In genomic region chr17:21579080-21579479, GRCm38 (mm10) we compare ENCODE assay signal across 16 mouse cellular contexts. TPM values are rescaled to one million over a fixed set of nuclear protein-coding genes. Genes with fewer than 3 reads are reported as not detected.
A peak's percentile ranks its signal among the peaks of the same experiment; 100 is the strongest.
DNase-seq lines count a peak whose midpoint lies in the region; ATAC-seq and TF ChIP-seq lines count a peak whose summit lies in the region.
"Had no signal": no experiment of that assay in that cellular context is flagged by ENCODE, and none has a peak within 500 bp of the region (broad histone marks: within the 10 kb centered on the region; RNA-seq: fewer than 3 reads in every experiment).

No protein-coding gene starts in this region.

- H3K27me3 ChIP-seq in MEL (ENCODE audit: control insufficient read depth in 1 of 2, insufficient read depth in 2 of 2, low read length in 2 of 2), result no peaks in the 10 kb centered on the region
- no peaks in the 10 kb centered on the region for H3K27me3 ChIP-seq in liver, embryonic 11.5 days (replicated peaks; ENCODE audit: control insufficient read depth, insufficient read depth, low read length)
- no peaks in the 10 kb centered on the region for H3K27me3 ChIP-seq in liver, postnatal 0 days (ENCODE audit: insufficient read depth, low read length)
- H3K27me3 ChIP-seq: heart, embryonic 13.5 days; hindbrain, embryonic 13.5 days; midbrain, embryonic 13.5 days; neural tube, embryonic 12.5 days had no signal

- no peak for TF ChIP-seq EP300 in MEL (IDR thresholded peaks at IDR 0.05; ENCODE audit: low read depth in 1 of 2, low read length in 2 of 2)
- no peak for TF ChIP-seq EP300 in liver, postnatal 0 days (IDR thresholded peaks at IDR 0.05; ENCODE audit: low read depth)

- H3K36me3 ChIP-seq in MEL (ENCODE audit: control insufficient read depth in 1 of 2, insufficient read depth in 2 of 2, low read length in 2 of 2), result peaks cover 0 to 5% of the 10 kb centered on the region in 2 experiments; a peak in 2 of 4 replicates
- H3K36me3 ChIP-seq in liver, embryonic 11.5 days (ENCODE audit: control insufficient read depth, insufficient read depth, low read length), result peaks cover 17% of the 10 kb centered on the region; the same call in 1 of the 2 replicates
- peaks cover 13% of the 10 kb centered on the region for H3K36me3 ChIP-seq in liver, postnatal 0 days (replicated peaks; ENCODE audit: insufficient read depth, low read length)

- no peak overlapping the region for H3K27ac ChIP-seq in MEL (ENCODE audit: control insufficient read depth, low read depth, low read length)
- no peak overlapping the region for H3K27ac ChIP-seq in liver, embryonic 11.5 days (ENCODE audit: low read depth, low read length)
- H3K27ac ChIP-seq in liver, postnatal 0 days (ENCODE audit: low read depth), result no peak overlapping the region
- H3K27ac ChIP-seq in layer of hippocampus, adult 2 months, result no peak overlapping the region
- H3K27ac ChIP-seq: forebrain, embryonic 10.5 days; heart, adult 2 months; heart, embryonic 13.5 days; hindbrain, embryonic 13.5 days; left cerebral cortex, adult 2 months; midbrain, embryonic 13.5 days; neural tube, embryonic 12.5 days had no signal

- H3K4me2 ChIP-seq in liver, embryonic 11.5 days, result peak overlapping the region; percentile 20; the same call in 1 of the 2 replicates
- H3K4me2 ChIP-seq in liver, postnatal 0 days (ENCODE audit: low read depth, low read length), result no peak overlapping the region
- H3K4me2 ChIP-seq: heart, embryonic 13.5 days; hindbrain, embryonic 13.5 days; midbrain, embryonic 13.5 days; neural tube, embryonic 12.5 days had no signal

- H3K79me2 ChIP-seq in MEL (ENCODE audit: control insufficient read depth, insufficient read depth, low read length, poor library complexity), result no peaks in the 10 kb centered on the region

- WGBS in liver, embryonic 11.5 days, result 31% methylated on average over 1 of the region's 1 CpGs
- WGBS in liver, postnatal 0 days (ENCODE audit: insufficient replicate concordance), result 42% methylated on average over 1 of the region's 1 CpGs

- peak; percentile 77 for ATAC-seq in liver, embryonic 11.5 days (replicated peaks; ENCODE audit: low FRiP score)
- ATAC-seq in liver, postnatal 0 days, result peak; percentile 36; the same call in 1 of the 2 replicates

- no peaks in the 10 kb centered on the region for H3K9me3 ChIP-seq in MEL (replicated peaks; ENCODE audit: insufficient read depth, low read length)
- H3K9me3 ChIP-seq in liver, embryonic 11.5 days (ENCODE audit: control insufficient read depth, low read length), result no peaks in the 10 kb centered on the region
- H3K9me3 ChIP-seq in liver, postnatal 0 days (ENCODE audit: low read length), result no peaks in the 10 kb centered on the region
- H3K9me3 ChIP-seq: forebrain, embryonic 10.5 days; heart, embryonic 13.5 days; hindbrain, embryonic 13.5 days; midbrain, embryonic 13.5 days; neural tube, embryonic 12.5 days had no signal

- H3K4me1 ChIP-seq in MEL (ENCODE audit: control insufficient read depth in 1 of 2, insufficient read depth in 2 of 2, low read length in 2 of 2), result peaks cover 0 to 7% of the 10 kb centered on the region in 2 experiments; a peak in 1 of 4 replicates
- H3K4me1 ChIP-seq in liver, embryonic 11.5 days (replicated peaks; ENCODE audit: control insufficient read depth, insufficient read depth, low read length), result no peaks in the 10 kb centered on the region
- no peaks in the 10 kb centered on the region for H3K4me1 ChIP-seq in liver, postnatal 0 days (ENCODE audit: insufficient read depth)
- H3K4me1 ChIP-seq: forebrain, embryonic 10.5 days; hindbrain, embryonic 13.5 days; midbrain, embryonic 13.5 days; neural tube, embryonic 12.5 days had no signal

- TF ChIP-seq CTCF in MEL (IDR thresholded peaks at IDR 0.05 in 2 of 3, conservative IDR thresholded peaks at IDR 0.05 in 1 of 3; ENCODE audit: control insufficient read depth in 1 of 3, insufficient read depth in 1 of 3, low read depth in 2 of 3, low read length in 3 of 3, poor library complexity in 1 of 3, severe bottlenecking in 1 of 3), result no peak
- no peak for TF ChIP-seq CTCF in liver, postnatal 0 days (IDR thresholded peaks at IDR 0.05; ENCODE audit: low read depth)
- no peak for TF ChIP-seq CTCF in layer of hippocampus, adult 2 months (conservative IDR thresholded peaks at IDR 0.05)

- H3K4me3 ChIP-seq in MEL (ENCODE audit: control insufficient read depth in 1 of 2, insufficient read depth in 1 of 2, low read depth in 2 of 2, low read length in 2 of 2), result no peak overlapping the region
- no peak overlapping the region for H3K4me3 ChIP-seq in liver, embryonic 11.5 days (ENCODE audit: low read depth, low read length)
- no peak overlapping the region for H3K4me3 ChIP-seq in liver, postnatal 0 days (ENCODE audit: low read depth, low read length)
- H3K4me3 ChIP-seq in layer of hippocampus, adult 2 months, result no peak overlapping the region
- H3K4me3 ChIP-seq: forebrain, embryonic 10.5 days; heart, adult 2 months; heart, embryonic 13.5 days; hindbrain, embryonic 13.5 days; left cerebral cortex, adult 2 months; midbrain, embryonic 13.5 days; neural tube, embryonic 12.5 days had no signal

- H3K9ac ChIP-seq in MEL (ENCODE audit: control insufficient read depth, low read depth, low read length, poor library complexity, severe bottlenecking), result 0 out of 2 replicates have a peak overlapping the region, but pooled peaks have one; percentile 14
- H3K9ac ChIP-seq in liver, embryonic 11.5 days (ENCODE audit: low read depth, low read length), result no peak overlapping the region
- no peak overlapping the region for H3K9ac ChIP-seq in liver, postnatal 0 days (replicated peaks)
- H3K9ac ChIP-seq: heart, embryonic 13.5 days; hindbrain, embryonic 13.5 days; midbrain, embryonic 13.5 days; neural tube, embryonic 12.5 days had no signal

- no peak for TF ChIP-seq POLR2A in MEL (IDR thresholded peaks at IDR 0.05; ENCODE audit: control insufficient read depth in 1 of 2, insufficient read depth in 1 of 2, low read depth in 1 of 2, low read length in 2 of 2, poor library complexity in 1 of 2)

- no peak for TF ChIP-seq RAD21 in MEL (IDR thresholded peaks at IDR 0.05; ENCODE audit: low read depth, low read length)

- DNase-seq in MEL (ENCODE audit: low read depth, low spot score), result peak; percentile 56
- peak; percentile 21 for DNase-seq in c-Kit-positive CD71-positive TER-119-negative erythroid progenitor cells, embryonic 14.5 days (ENCODE audit: low read depth)
- no peak for DNase-seq in liver, embryonic 11.5 days (ENCODE audit: low spot score)
- no peak for DNase-seq in liver, postnatal 0 days
- DNase-seq in adrenal gland, adult 18-20 months (ENCODE audit: low spot score in 2 of 2), result no peak
- DNase-seq in layer of hippocampus, adult 2 months (ENCODE audit: low spot score in 2 of 2), result no peak
- no peak for DNase-seq in kidney, postnatal 4 days
- no peak for DNase-seq in layer of hippocampus, postnatal 14 days (ENCODE audit: low spot score in 2 of 2)
- DNase-seq: gastrocnemius, postnatal 36 days had no signal

TF ChIP-seq in MEL, 35 proteins besides CTCF, POLR2A, EP300 and RAD21:
- TF ChIP-seq TAL1 (IDR thresholded peaks at IDR 0.05; ENCODE audit: low read length), result no peak
- TF ChIP-seq TCF12 (IDR thresholded peaks at IDR 0.05; ENCODE audit: low read depth, low read length), result no peak
TF ChIP-seq in MEL: peak in this region for 0.

RNA-seq across cellular contexts. Expression of gene Zfp948, which starts 12.3 kb away (rescaled TPM):
- total RNA-seq in MEL (2012; rRNA removed), result 2.3 and 3.5 TPM in 2 replicates
- polyA plus RNA-seq in MEL (2012; ENCODE audit: insufficient read depth in 1 of 2, insufficient read length in 2 of 2, low read depth in 1 of 2, low replicate concordance in 2 of 2, missing spikeins in 1 of 2), result 1 to 10 TPM in 1 of 2 experiments, not detected in 1; 3.2 TPM
- polyA plus RNA-seq in liver, embryonic 11.5 days (2014; fragmentation: Nextera tagmentation; extraction: Ambion mirVana), result 13.7 and 14.9 TPM in 2 replicates
- 3.2 and 3.7 TPM in 2 replicates for polyA plus RNA-seq in liver, postnatal 0 days (2015; fragmentation: Nextera tagmentation; extraction: Ambion mirVana)
- total RNA-seq in adrenal gland, adult 18-20 months (2021), result 10 to 100 TPM in 1 of 2 experiments, 1 to 10 TPM in 1; 9.7 to 12.3 TPM
- 10 to 100 TPM; 11.0 to 12.2 TPM for total RNA-seq in layer of hippocampus, adult 2 months (2021)
- total RNA-seq in layer of hippocampus, postnatal 14 days (2021), result 10 to 100 TPM; 12.9 to 13.4 TPM

RNA-seq across cellular contexts. Expression of gene Zfp52, which starts 43.7 kb away (rescaled TPM):
- 3.5 and 4.0 TPM in 2 replicates for total RNA-seq in MEL (2012; rRNA removed)
- polyA plus RNA-seq in MEL (2012; ENCODE audit: insufficient read depth in 1 of 2, insufficient read length in 2 of 2, low read depth in 1 of 2, low replicate concordance in 2 of 2, missing spikeins in 1 of 2), result 1 to 10 TPM in 1 of 2 experiments, not detected in 1; 2.8 TPM
- 1.7 and 2.5 TPM in 2 replicates for polyA plus RNA-seq in liver, embryonic 11.5 days (2014; fragmentation: Nextera tagmentation; extraction: Ambion mirVana)
- 0.85 and 1.2 TPM in 2 replicates for polyA plus RNA-seq in liver, postnatal 0 days (2015; fragmentation: Nextera tagmentation; extraction: Ambion mirVana)
- 10 to 100 TPM; 21.3 to 41.2 TPM for total RNA-seq in adrenal gland, adult 18-20 months (2021)
- total RNA-seq in layer of hippocampus, adult 2 months (2021), result 1 to 10 TPM; 5.7 to 7.4 TPM
- total RNA-seq in layer of hippocampus, postnatal 14 days (2021), result 1 to 10 TPM; 6.9 to 7.2 TPM

Comparison
In these comparisons a context has a peak if more than half of its experiments do, and no peak if none do; other contexts are left out.
1. DNase-seq: peak in MEL (single experiment) and c-Kit-positive CD71-positive TER-119-negative erythroid progenitor cells, embryonic 14.5 days (single experiment); none in liver, embryonic 11.5 days (single experiment), liver, postnatal 0 days (single experiment), adrenal gland, adult 18-20 months (0 of 2), layer of hippocampus, adult 2 months (0 of 2), kidney, postnatal 4 days (0 of 2) and layer of hippocampus, postnatal 14 days (0 of 2).